Mouse (Mus musculus) urinary bladder, adult 2 months (tissue): ENCODE measurements around the gene Gm11492. TPM values are rescaled to one million over a fixed set of nuclear protein-coding genes. Genes with fewer than 3 reads are reported as not detected.

ENCODE experiments used
- DNase-seq: peaks from one replicate; pipeline ENCODE4 v3.0.0; 2022; ENCODE audit warnings: low spot score
- polyA plus RNA-seq: library from polyadenylated mRNA; depleted of rRNA; stranded (reverse); fragments of >200 nt; gene quantifications from 2 replicates; pipeline ENCODE4 v1.2.3, GENCODE M21; 2012; rRNA removed

Gm11492 gene
- polyA plus RNA-seq, 1 experiment, result not detected

GRCm38 (mm10) chr11:87599395-87600089 lies 33.1 kb downstream of the Gm11492 start:
- DNase-seq, result peak; percentile 39

- DNase-seq, result peak; percentile 23
Observed at GRCm38 (mm10) chr11:87600322-87600853, 33.9 kb downstream of the Gm11492 start.

- DNase-seq, result no peak
Observed at GRCm38 (mm10) chr11:87602234-87602633, 35.8 kb downstream of the Gm11492 start.

GRCm38 (mm10) chr11:87603571-87603970 lies 37.1 kb downstream of the Gm11492 start:
- no peak for DNase-seq

GRCm38 (mm10) chr11:87609264-87609663 lies 42.8 kb downstream of the Gm11492 start:
- no peak for DNase-seq

GRCm38 (mm10) chr11:87611547-87611946 lies 45.1 kb downstream of the Gm11492 start:
- no peak for DNase-seq

- DNase-seq, result no peak
Observed at GRCm38 (mm10) chr11:87613972-87614371, 47.5 kb downstream of the Gm11492 start.

- DNase-seq, result no peak
Observed at GRCm38 (mm10) chr11:87615551-87615950, 49.1 kb downstream of the Gm11492 start.

GRCm38 (mm10) chr11:87615952-87616351 lies 49.5 kb downstream of the Gm11492 start:
- DNase-seq, result no peak

GRCm38 (mm10) chr11:87616790-87617474 lies 50.5 kb downstream of the Gm11492 start, which contains the start of gene Hsf5:
TSS of gene Hsf5 (plus strand) at chr11:87617164.
- no peak for DNase-seq

GRCm38 (mm10) chr11:87617606-87618005 lies 51.2 kb downstream of the Gm11492 start:
- DNase-seq, result no peak

Other genes starting within 250 kb of the Gm11492 start
- 2.4 and 3.4 TPM in 2 replicates for gene Ppm1e, start 207.6 kb upstream of the Gm11492 start, polyA plus RNA-seq
- 1.0 and 1.2 TPM in 2 replicates for gene Rad51c, start 161.7 kb upstream of the Gm11492 start, polyA plus RNA-seq
- 0.93 and 2.8 TPM in 2 replicates for gene Tex14, start 161.6 kb upstream of the Gm11492 start, polyA plus RNA-seq
- gene Sept4, start 2.2 kb downstream of the Gm11492 start, polyA plus RNA-seq, result 57.9 and 72.5 TPM in 2 replicates
- gene Mtmr4, start 25.5 kb downstream of the Gm11492 start, polyA plus RNA-seq, result 26.1 and 27.2 TPM in 2 replicates
- 0.10 TPM in 2 replicates for gene Hsf5, start 50.5 kb downstream of the Gm11492 start, polyA plus RNA-seq
- 3.1 and 3.5 TPM in 2 replicates for gene Rnf43, start 96.1 kb downstream of the Gm11492 start, polyA plus RNA-seq
- gene Supt4a, start 170.9 kb downstream of the Gm11492 start, polyA plus RNA-seq, result 94.2 and 98.4 TPM in 2 replicates
- gene Tspoap1, start 193.9 kb downstream of the Gm11492 start, polyA plus RNA-seq, result 9.7 and 11.4 TPM in 2 replicates
- 0.46 and 1.1 TPM in 2 replicates for gene Mpo, start 226.9 kb downstream of the Gm11492 start, polyA plus RNA-seq